Mouse (Mus musculus): ENCODE data around the gene Hsd11b1.

- no peak for TF ChIP-seq CTCF (IDR thresholded peaks at IDR 0.05; ENCODE audit: low read depth, low read length)
- TF ChIP-seq POLR2A (IDR thresholded peaks at IDR 0.05; ENCODE audit: insufficient read depth, low read length): no peak
Measured at GRCm38 (mm10) chr1:193205431-193205830, 58.4 kb downstream of the Hsd11b1 start.

All from ES-Bruce4 (cell line).